In genomic region chr11:101820899-101821298, GRCm38 (mm10) we compare ENCODE assay signal across 10 mouse cellular contexts. TPM values are rescaled to one million over a fixed set of nuclear protein-coding genes. Genes with fewer than 3 reads are reported as not detected.
DNase-seq lines count a peak whose midpoint lies in the region; ATAC-seq and TF ChIP-seq lines count a peak whose summit lies in the region.
"Had no signal": no experiment of that assay in that cellular context is flagged by ENCODE, and none has a peak within 500 bp of the region (broad histone marks: within the 10 kb centered on the region; RNA-seq: fewer than 3 reads in every experiment).

No protein-coding gene starts in this region.

- 43% methylated on average over 10 of the region's 11 CpGs for WGBS in embryonic facial prominence, embryonic 14.5 days
- WGBS in intestine, postnatal 0 days = 43% methylated on average over 11 of the region's 11 CpGs

- ATAC-seq in embryonic facial prominence, embryonic 14.5 days (ENCODE audit: low read depth) = no peak
- ATAC-seq in erythroid progenitor cell, adult 5-6 weeks (replicated peaks; ENCODE audit: low FRiP score, poor library complexity, severe bottlenecking) = no peak
- ATAC-seq in intestine, postnatal 0 days = no peak

- no peak for TF ChIP-seq CTCF in gastrocnemius, adult 2 months (IDR thresholded peaks at IDR 0.05)
- no peak for TF ChIP-seq CTCF in intestine, postnatal 0 days (IDR thresholded peaks at IDR 0.05; ENCODE audit: low read depth)

- no peaks in the 10 kb centered on the region; the same call in 1 of the 2 replicates for H3K27me3 ChIP-seq in embryonic facial prominence, embryonic 14.5 days (replicated peaks; ENCODE audit: control insufficient read depth, insufficient read depth, low read length)
- H3K27me3 ChIP-seq in intestine, postnatal 0 days (replicated peaks; ENCODE audit: control insufficient read depth, insufficient read depth, low read length) = no peaks in the 10 kb centered on the region
- H3K27me3 ChIP-seq: neural tube, embryonic 12.5 days had no signal

- H3K9ac ChIP-seq in embryonic facial prominence, embryonic 14.5 days (ENCODE audit: low read depth, low read length) = no peak overlapping the region
- H3K9ac ChIP-seq in intestine, postnatal 0 days (ENCODE audit: low read depth, low read length) = no peak overlapping the region
- H3K9ac ChIP-seq: liver, embryonic 15.5 days; neural tube, embryonic 12.5 days had no signal

- H3K9me3 ChIP-seq in embryonic facial prominence, embryonic 14.5 days (ENCODE audit: control insufficient read depth, low read length) = peaks cover 4% of the 10 kb centered on the region; the same call in 1 of the 2 replicates
- H3K9me3 ChIP-seq in intestine, postnatal 0 days (ENCODE audit: control insufficient read depth) = no peaks in the 10 kb centered on the region
- H3K9me3 ChIP-seq: liver, embryonic 15.5 days had no signal

- peak overlapping the region; percentile 30 for H3K4me3 ChIP-seq in gastrocnemius, adult 2 months
- no peak overlapping the region for H3K4me3 ChIP-seq in embryonic facial prominence, embryonic 14.5 days (ENCODE audit: low read depth, low read length)
- H3K4me3 ChIP-seq in intestine, postnatal 0 days (ENCODE audit: low read depth, low read length) = no peak overlapping the region
- H3K4me3 ChIP-seq: liver, embryonic 15.5 days; neural tube, embryonic 12.5 days had no signal

- peak overlapping the region; percentile 6; the same call in 1 of the 2 replicates for H3K4me2 ChIP-seq in embryonic facial prominence, embryonic 14.5 days (ENCODE audit: low read depth, low read length)
- H3K4me2 ChIP-seq in intestine, postnatal 0 days (replicated peaks; ENCODE audit: low read depth) = no peak overlapping the region
- H3K4me2 ChIP-seq: liver, embryonic 15.5 days; neural tube, embryonic 12.5 days had no signal

- H3K36me3 ChIP-seq in embryonic facial prominence, embryonic 14.5 days (ENCODE audit: control insufficient read depth, insufficient read depth, low read length) = no peaks in the 10 kb centered on the region
- H3K36me3 ChIP-seq in intestine, postnatal 0 days (ENCODE audit: control insufficient read depth, insufficient read depth) = no peaks in the 10 kb centered on the region
- H3K36me3 ChIP-seq: liver, embryonic 15.5 days; neural tube, embryonic 12.5 days had no signal

- peak overlapping the region; percentile 65 for H3K27ac ChIP-seq in gastrocnemius, adult 2 months
- H3K27ac ChIP-seq in embryonic facial prominence, embryonic 14.5 days (replicated peaks; ENCODE audit: low read depth, low read length) = no peak overlapping the region
- no peak overlapping the region for H3K27ac ChIP-seq in intestine, postnatal 0 days (ENCODE audit: low read depth, low read length)
- H3K27ac ChIP-seq: liver, embryonic 15.5 days; neural tube, embryonic 12.5 days had no signal

- no peaks in the 10 kb centered on the region for H3K4me1 ChIP-seq in embryonic facial prominence, embryonic 14.5 days (ENCODE audit: control insufficient read depth, insufficient read depth, low read length)
- H3K4me1 ChIP-seq in intestine, postnatal 0 days (replicated peaks; ENCODE audit: control insufficient read depth, insufficient read depth, low read length) = no peaks in the 10 kb centered on the region
- H3K4me1 ChIP-seq: liver, embryonic 15.5 days had no signal

- peak; percentile 32 for DNase-seq in gastrocnemius, adult 2 months
- no peak for DNase-seq in gastrocnemius, postnatal 10 days
- DNase-seq in embryonic facial prominence, embryonic 14.5 days (ENCODE audit: low spot score) = peak; percentile 38
- peak; percentile 51 for DNase-seq in kidney, adult 11 months
- DNase-seq in lung, postnatal 4 days = peak; percentile 38 to 57
- no peak for DNase-seq in urinary bladder, postnatal 36 days (ENCODE audit: low spot score in 2 of 2)

- intact Hi-C loops in gastrocnemius, adult 2 months (cut with DNase I) = no loop called here

RNA-seq across cellular contexts. Expression of gene Etv4, which starts 35.7 kb away (rescaled TPM):
- 1 to 10 TPM; 2.7 to 3.1 TPM for total RNA-seq in gastrocnemius, adult 2 months (2021)
- total RNA-seq in gastrocnemius, postnatal 10 days (2021) = 1 to 10 TPM; 5.6 to 6.8 TPM
- 9.3 and 11.8 TPM in 2 replicates for polyA plus RNA-seq in embryonic facial prominence, embryonic 14.5 days (2014; fragmentation: Nextera tagmentation; extraction: Ambion mirVana)
- total RNA-seq in erythroid progenitor cell, adult 5-6 weeks (2015; ENCODE audit: low replicate concordance) = not detected in 2 replicates
- not detected in 2 replicates for total RNA-seq in erythroid progenitor cell, adult 5-6 weeks (2017; ENCODE audit: low replicate concordance)
- polyA plus RNA-seq in intestine, postnatal 0 days (2015; fragmentation: Nextera tagmentation; extraction: Ambion mirVana) = 1.8 and 1.9 TPM in 2 replicates

Comparison
In these comparisons a context has a peak if more than half of its experiments do, and no peak if none do; other contexts are left out.
1. DNase-seq: peak in gastrocnemius, adult 2 months (single experiment), embryonic facial prominence, embryonic 14.5 days (single experiment), kidney, adult 11 months (single experiment) and lung, postnatal 4 days (2 of 2); none in gastrocnemius, postnatal 10 days (single experiment) and urinary bladder, postnatal 36 days (0 of 2).